Mouse (Mus musculus): ENCODE results near the gene Lmcd1. TPM values are rescaled to one million over a fixed set of nuclear protein-coding genes. Genes with fewer than 3 reads are reported as not detected.
"Not testable (repeated sequence)": the region's sequence is repeated elsewhere in the genome, so short reads cannot be mapped to it uniquely, and the experiment has no call there.

Lmcd1 gene
- polyA plus RNA-seq (2015; fragmentation: Nextera tagmentation; extraction: Ambion mirVana): 24.2 and 28.6 TPM in 2 replicates

- Histone ChIP-seq H3K9ac (replicated peaks; ENCODE audit: low read length) (0 out of 2 replicates have a peak within 1 kb of the TSS, but pooled peaks have one; percentile 47), H3K27me3 (ENCODE audit: insufficient read depth, low read length) (no peaks in the 10 kb centered on the region), H3K4me3 (ENCODE audit: low read length) (peak within 1 kb of the TSS; percentile 42), H3K4me1 (ENCODE audit: insufficient read depth, low read length) (peaks cover 25% of the 10 kb centered on the region), H3K27ac (ENCODE audit: low read length) (peak within 1 kb of the TSS; percentile 23), H3K4me2 (replicated peaks; ENCODE audit: low read depth, low read length) (peak within 1 kb of the TSS; percentile 58), H3K36me3 (ENCODE audit: insufficient read depth, low read length) (no peaks in the 10 kb centered on the region), H3K9me3 (ENCODE audit: low read length) (no peaks in the 10 kb centered on the region)
- WGBS: 1% methylated on average over 21 of the region's 21 CpGs
- ATAC-seq (ENCODE audit: low FRiP score, low TSS enrichment): peak; percentile 98
These were observed at the start of gene Lmcd1 for GRCm38 (mm10) chr6:112273501-112274205. Gene Lmcd1 (plus strand): TSS chr6:112273758.

- WGBS: 70% methylated on average over 13 of the region's 13 CpGs
- no peaks in the 10 kb centered on the region for H3K36me3 ChIP-seq (ENCODE audit: insufficient read depth, low read length)
These were observed 49.5 kb upstream of the Lmcd1 start for GRCm38 (mm10) chr6:112223877-112224632.

GRCm38 (mm10) chr6:112236775-112237174 lies 36.8 kb upstream of the Lmcd1 start:
- Histone ChIP-seq H3K4me2 (replicated peaks; ENCODE audit: low read depth, low read length) (no peak overlapping the region), H3K27ac (ENCODE audit: low read length) (no peak overlapping the region), H3K27me3 (ENCODE audit: insufficient read depth, low read length) (no peaks in the 10 kb centered on the region), H3K9me3 (ENCODE audit: low read length) (no peaks in the 10 kb centered on the region), H3K4me3 (ENCODE audit: low read length) (no peak overlapping the region), H3K4me1 (ENCODE audit: insufficient read depth, low read length) (no peaks in the 10 kb centered on the region), H3K9ac (replicated peaks; ENCODE audit: low read length) (no peak overlapping the region), H3K36me3 (ENCODE audit: insufficient read depth, low read length) (no peaks in the 10 kb centered on the region)
- ATAC-seq (ENCODE audit: low FRiP score, low TSS enrichment): no peak
- 96% methylated on average over 1 of the region's 1 CpGs for WGBS

More at GRCm38 (mm10) chr6:112223877-112224632, 49.5 kb upstream of the Lmcd1 start:
- H3K4me1 ChIP-seq (ENCODE audit: insufficient read depth, low read length): no peaks in the 10 kb centered on the region
- H3K9ac ChIP-seq (replicated peaks; ENCODE audit: low read length): no peak overlapping the region
- H3K9me3 ChIP-seq (ENCODE audit: low read length): no peaks in the 10 kb centered on the region
- H3K4me2 ChIP-seq (replicated peaks; ENCODE audit: low read depth, low read length): no peak overlapping the region
- no peak for ATAC-seq (ENCODE audit: low FRiP score, low TSS enrichment)
- H3K27me3 ChIP-seq (ENCODE audit: insufficient read depth, low read length): no peaks in the 10 kb centered on the region
- H3K27ac ChIP-seq (ENCODE audit: low read length): no peak overlapping the region
- H3K4me3 ChIP-seq (ENCODE audit: low read length): no peak overlapping the region

- ATAC-seq (ENCODE audit: low FRiP score, low TSS enrichment): no peak
- H3K4me2 ChIP-seq (replicated peaks; ENCODE audit: low read depth, low read length): no peak overlapping the region
- H3K4me1 ChIP-seq (ENCODE audit: insufficient read depth, low read length): 0 out of 2 replicates have a peak, but pooled peaks cover 3% of the 10 kb centered on the region
- 58% methylated on average over 2 of the region's 2 CpGs for WGBS
- no peaks in the 10 kb centered on the region for H3K36me3 ChIP-seq (ENCODE audit: insufficient read depth, low read length)
- H3K27me3 ChIP-seq (ENCODE audit: insufficient read depth, low read length): no peaks in the 10 kb centered on the region
- H3K4me3 ChIP-seq (ENCODE audit: low read length): no peak overlapping the region
- no peaks in the 10 kb centered on the region for H3K9me3 ChIP-seq (ENCODE audit: low read length)
- H3K27ac ChIP-seq (ENCODE audit: low read length): no peak overlapping the region
- H3K9ac ChIP-seq (replicated peaks; ENCODE audit: low read length): no peak overlapping the region
These were observed 31.3 kb upstream of the Lmcd1 start for GRCm38 (mm10) chr6:112242216-112242615.

GRCm38 (mm10) chr6:112245639-112246038 lies 27.9 kb upstream of the Lmcd1 start:
- no peak overlapping the region for H3K27ac ChIP-seq (ENCODE audit: low read length)
- H3K4me1 ChIP-seq (ENCODE audit: insufficient read depth, low read length): 0 out of 2 replicates have a peak, but pooled peaks cover 3% of the 10 kb centered on the region
- no peak overlapping the region for H3K4me2 ChIP-seq (replicated peaks; ENCODE audit: low read depth, low read length)
- H3K9ac ChIP-seq (replicated peaks; ENCODE audit: low read length): no peak overlapping the region
- H3K9me3 ChIP-seq (ENCODE audit: low read length): no peaks in the 10 kb centered on the region
- no peaks in the 10 kb centered on the region for H3K36me3 ChIP-seq (ENCODE audit: insufficient read depth, low read length)
- H3K27me3 ChIP-seq (ENCODE audit: insufficient read depth, low read length): no peaks in the 10 kb centered on the region
- 50% methylated on average over 4 of the region's 4 CpGs for WGBS
- peak; percentile 59; the same call in 1 of the 2 replicates for ATAC-seq (ENCODE audit: low FRiP score, low TSS enrichment)
- no peak overlapping the region for H3K4me3 ChIP-seq (ENCODE audit: low read length)

- H3K9ac ChIP-seq (replicated peaks; ENCODE audit: low read length): no peak overlapping the region
- no peaks in the 10 kb centered on the region for H3K9me3 ChIP-seq (ENCODE audit: low read length)
- H3K27ac ChIP-seq (ENCODE audit: low read length): no peak overlapping the region
- no peaks in the 10 kb centered on the region for H3K27me3 ChIP-seq (ENCODE audit: insufficient read depth, low read length)
- no peak for ATAC-seq (ENCODE audit: low FRiP score, low TSS enrichment)
- H3K36me3 ChIP-seq (ENCODE audit: insufficient read depth, low read length): no peaks in the 10 kb centered on the region
- WGBS: 86% methylated on average over 1 of the region's 1 CpGs
- H3K4me2 ChIP-seq (replicated peaks; ENCODE audit: low read depth, low read length): no peak overlapping the region
- 0 out of 2 replicates have a peak, but pooled peaks cover 3% of the 10 kb centered on the region for H3K4me1 ChIP-seq (ENCODE audit: insufficient read depth, low read length)
- H3K4me3 ChIP-seq (ENCODE audit: low read length): no peak overlapping the region
These were observed 26.9 kb upstream of the Lmcd1 start for GRCm38 (mm10) chr6:112246636-112247035.

- not testable (repeated sequence) for H3K4me3 ChIP-seq (ENCODE audit: low read length); H3K4me1 ChIP-seq (ENCODE audit: insufficient read depth, low read length); H3K9me3 ChIP-seq (ENCODE audit: low read length); H3K4me2 ChIP-seq (replicated peaks; ENCODE audit: low read depth, low read length); H3K36me3 ChIP-seq (ENCODE audit: insufficient read depth, low read length); H3K27ac ChIP-seq (ENCODE audit: low read length); ATAC-seq (ENCODE audit: low FRiP score, low TSS enrichment); H3K9ac ChIP-seq (replicated peaks; ENCODE audit: low read length); H3K27me3 ChIP-seq (ENCODE audit: insufficient read depth, low read length)
- WGBS: 98% methylated on average over 2 of the region's 3 CpGs
These were observed 19.6 kb upstream of the Lmcd1 start for GRCm38 (mm10) chr6:112253943-112254342.

- Histone ChIP-seq H3K9ac (replicated peaks; ENCODE audit: low read length) (no peak overlapping the region), H3K27me3 (ENCODE audit: insufficient read depth, low read length) (no peaks in the 10 kb centered on the region), H3K9me3 (ENCODE audit: low read length) (no peaks in the 10 kb centered on the region), H3K36me3 (ENCODE audit: insufficient read depth, low read length) (no peaks in the 10 kb centered on the region), H3K4me3 (ENCODE audit: low read length) (no peak overlapping the region), H3K4me1 (ENCODE audit: insufficient read depth, low read length) (no peaks in the 10 kb centered on the region), H3K27ac (ENCODE audit: low read length) (no peak overlapping the region), H3K4me2 (replicated peaks; ENCODE audit: low read depth, low read length) (no peak overlapping the region)
- no peak for ATAC-seq (ENCODE audit: low FRiP score, low TSS enrichment)
- WGBS: 84% methylated on average over 2 of the region's 2 CpGs
These were observed 18.6 kb upstream of the Lmcd1 start for GRCm38 (mm10) chr6:112254967-112255366.

- Histone ChIP-seq H3K27me3 (ENCODE audit: insufficient read depth, low read length) (no peaks in the 10 kb centered on the region), H3K4me3 (ENCODE audit: low read length) (no peak overlapping the region), H3K4me1 (ENCODE audit: insufficient read depth, low read length) (no peaks in the 10 kb centered on the region), H3K27ac (ENCODE audit: low read length) (no peak overlapping the region), H3K36me3 (ENCODE audit: insufficient read depth, low read length) (no peaks in the 10 kb centered on the region), H3K9ac (replicated peaks; ENCODE audit: low read length) (no peak overlapping the region), H3K9me3 (ENCODE audit: low read length) (no peaks in the 10 kb centered on the region), H3K4me2 (replicated peaks; ENCODE audit: low read depth, low read length) (no peak overlapping the region)
- ATAC-seq (ENCODE audit: low FRiP score, low TSS enrichment): no peak
- 71% methylated on average over 11 of the region's 11 CpGs for WGBS
These were observed 18.0 kb upstream of the Lmcd1 start for GRCm38 (mm10) chr6:112255388-112256225.

All from kidney, embryonic 16.5 days (tissue).